Mouse (Mus musculus) MEL (cell line): ENCODE data around the gene Omg. TPM values are rescaled to one million over a fixed set of nuclear protein-coding genes. Genes with fewer than 3 reads are reported as not detected.

ENCODE experiments used
- DNase-seq: peaks from one replicate; pipeline ENCODE4 v3.0.0; 2011; ENCODE audit warnings: low read depth, low spot score
- H3K27ac ChIP-seq: 2 replicates; pipeline ENCODE4 v1.5.1; 2012; ENCODE audit warnings: low read depth, mild to moderate bottlenecking, control low read depth, low read length, moderate library complexity; ENCODE audit not compliant: control insufficient read depth
- H3K27me3 ChIP-seq, 2 experiments: fragments of 150-350 bp in 1 of 2; sonication (generic) in 1 of 2; 2 replicates each; pipeline ENCODE4 v1.6.1; 2012; ENCODE audit warnings: low read length in 2 of 2, mild to moderate bottlenecking in 2 of 2, improper control_type of control experiment in 1 of 2, moderate library complexity in 1 of 2; ENCODE audit not compliant: insufficient read depth in 2 of 2, control insufficient read depth in 1 of 2
- H3K36me3 ChIP-seq, 2 experiments: 2 replicates each; pipeline ENCODE4 v1.6.1; 2012 to 2014; ENCODE audit warnings: low read length in 2 of 2, improper control_type of control experiment in 1 of 2, inconsistent platforms in 1 of 2, mild to moderate bottlenecking in 1 of 2; ENCODE audit not compliant: insufficient read depth in 2 of 2, control insufficient read depth in 1 of 2
- H3K4me1 ChIP-seq, 2 experiments: fragments of 150-350 bp in 1 of 2; sonication (generic) in 1 of 2; 2 replicates each; pipeline ENCODE4 v1.6.1; 2012; ENCODE audit warnings: low read length in 2 of 2, improper control_type of control experiment in 1 of 2, mild to moderate bottlenecking in 1 of 2; ENCODE audit not compliant: insufficient read depth in 2 of 2, control insufficient read depth in 1 of 2
- H3K4me3 ChIP-seq, 2 experiments: fragments of 150-350 bp in 1 of 2; sonication (generic) in 1 of 2; 2 replicates each; pipeline ENCODE4 v1.5.1; 2012; ENCODE audit warnings: low read depth in 2 of 2, low read length in 2 of 2, mild to moderate bottlenecking in 2 of 2, moderate library complexity in 2 of 2, control low read depth in 1 of 2, improper control_type of control experiment in 1 of 2; ENCODE audit not compliant: control insufficient read depth in 1 of 2, insufficient read depth in 1 of 2
- H3K79me2 ChIP-seq: 2 replicates; pipeline ENCODE4 v1.6.1; 2012; ENCODE audit warnings: mild to moderate bottlenecking, low read length, moderate library complexity; ENCODE audit not compliant: control insufficient read depth, poor library complexity, insufficient read depth
- H3K9ac ChIP-seq: 2 replicates; pipeline ENCODE4 v1.6.1; 2012; ENCODE audit warnings: low read depth, mild to moderate bottlenecking, control low read depth, low read length, moderate library complexity; ENCODE audit not compliant: control insufficient read depth, poor library complexity, severe bottlenecking
- H3K9me3 ChIP-seq: fragments of 150-350 bp; sonication (generic); replicated peaks from 2 replicates; pipeline ENCODE4 v1.6.1; 2012; ENCODE audit warnings: mild to moderate bottlenecking, low read length, improper control_type of control experiment, moderate library complexity; ENCODE audit not compliant: insufficient read depth
- CHD1 ChIP-seq: IDR thresholded peaks from 2 replicates; pipeline ENCODE4 v1.6.1; 2012; ENCODE audit warnings: low read depth, mild to moderate bottlenecking, inconsistent platforms, low read length, improper control_type of control experiment
- CHD2 ChIP-seq: IDR thresholded peaks from 2 replicates; pipeline ENCODE4 v1.6.1; 2011; ENCODE audit warnings: low read length, improper control_type of control experiment
- E2F4 ChIP-seq: IDR thresholded peaks from 2 replicates; pipeline ENCODE4 v1.6.1; 2011; ENCODE audit warnings: low read depth, low read length, improper control_type of control experiment, borderline replicate concordance
- ELF1 ChIP-seq: IDR thresholded peaks from 2 replicates; pipeline ENCODE4 v1.6.1; 2014; ENCODE audit warnings: low read depth, mild to moderate bottlenecking, inconsistent platforms, low read length, improper control_type of control experiment, moderate library complexity
- ETS1 ChIP-seq: IDR thresholded peaks from 2 replicates; pipeline ENCODE4 v1.6.1; 2012; ENCODE audit warnings: low read depth, mild to moderate bottlenecking, inconsistent platforms, low read length, improper control_type of control experiment, moderate library complexity
- JUND ChIP-seq: IDR thresholded peaks from 2 replicates; pipeline ENCODE4 v1.6.1; 2011; ENCODE audit warnings: low read depth, mild to moderate bottlenecking, improper control_type of control experiment, low read length
- MAX ChIP-seq: IDR thresholded peaks from 2 replicates; pipeline ENCODE4 v1.6.1; 2011; ENCODE audit warnings: low read length, improper control_type of control experiment
- MAZ ChIP-seq: IDR thresholded peaks from 2 replicates; pipeline ENCODE4 v1.6.1; 2012; ENCODE audit warnings: low read depth, mild to moderate bottlenecking, inconsistent platforms, low read length, improper control_type of control experiment
- MEF2A ChIP-seq: IDR thresholded peaks from 2 replicates; pipeline ENCODE4 v1.6.1; 2014; ENCODE audit warnings: low read depth, mild to moderate bottlenecking, inconsistent platforms, low read length, improper control_type of control experiment; ENCODE audit not compliant: poor library complexity, insufficient replicate concordance, severe bottlenecking; ENCODE audit errors: extremely low read depth
- NELFE ChIP-seq: IDR thresholded peaks from 2 replicates; pipeline ENCODE4 v1.6.1; 2011; ENCODE audit warnings: low read depth, low read length, improper control_type of control experiment
- NRF1 ChIP-seq: IDR thresholded peaks from 2 replicates; pipeline ENCODE4 v1.6.1; 2014; ENCODE audit warnings: low read depth, mild to moderate bottlenecking, inconsistent platforms, low read length, improper control_type of control experiment, moderate library complexity; ENCODE audit not compliant: poor library complexity, insufficient read depth, severe bottlenecking
- POLR2AphosphoS5 ChIP-seq: IDR thresholded peaks from 2 replicates; pipeline ENCODE4 v1.6.1; 2012; ENCODE audit warnings: low read depth, borderline replicate concordance, mild to moderate bottlenecking, inconsistent platforms, low read length, moderate library complexity, mixed read lengths
- RAD21 ChIP-seq: IDR thresholded peaks from 2 replicates; pipeline ENCODE4 v1.6.1; 2011; ENCODE audit warnings: mild to moderate bottlenecking, low read depth, low read length, improper control_type of control experiment
- SIN3A ChIP-seq: IDR thresholded peaks from 2 replicates; pipeline ENCODE4 v1.6.1; 2012; ENCODE audit warnings: low read length, improper control_type of control experiment, inconsistent platforms
- SMC3 ChIP-seq: IDR thresholded peaks from 2 replicates; pipeline ENCODE4 v1.6.1; 2011; ENCODE audit warnings: low read depth, low read length, improper control_type of control experiment
- ZC3H11A ChIP-seq: IDR thresholded peaks from 2 replicates; pipeline ENCODE4 v1.6.1; 2012; ENCODE audit warnings: low read depth, mild to moderate bottlenecking, inconsistent platforms, low read length, improper control_type of control experiment
- ZKSCAN1 ChIP-seq: IDR thresholded peaks from 2 replicates; pipeline ENCODE4 v1.6.1; 2012; ENCODE audit warnings: low read depth, mild to moderate bottlenecking, inconsistent platforms, low read length, improper control_type of control experiment, moderate library complexity
- ZNF384 ChIP-seq: IDR thresholded peaks from 2 replicates; pipeline ENCODE4 v1.6.1; 2012; ENCODE audit warnings: low read depth, mild to moderate bottlenecking, inconsistent platforms, low read length, improper control_type of control experiment
- polyA plus RNA-seq, 2 experiments: library from polyadenylated mRNA; stranded (reverse) in 1 of 2; unstranded in 1 of 2; fragments of >175 nt in 1 of 2; fragments of >200 nt in 1 of 2; gene quantifications; 2 replicates each; pipeline versions ENCODE4 v1.2.1 to v1.2.4; 2012; ENCODE audit warnings: low replicate concordance in 2 of 2, low read depth in 1 of 2; ENCODE audit not compliant: insufficient read length in 2 of 2, insufficient read depth in 1 of 2, missing spikeins in 1 of 2
- total RNA-seq: library from RNA; depleted of rRNA; stranded (reverse); fragments of 300-350 nt; gene quantifications from 2 replicates; pipeline ENCODE4 v1.2.3, GENCODE M21; 2012

Gene Omg
- total and polyA plus RNA-seq, 3 experiments = 0.21 TPM; not detected in 2

DNA sequence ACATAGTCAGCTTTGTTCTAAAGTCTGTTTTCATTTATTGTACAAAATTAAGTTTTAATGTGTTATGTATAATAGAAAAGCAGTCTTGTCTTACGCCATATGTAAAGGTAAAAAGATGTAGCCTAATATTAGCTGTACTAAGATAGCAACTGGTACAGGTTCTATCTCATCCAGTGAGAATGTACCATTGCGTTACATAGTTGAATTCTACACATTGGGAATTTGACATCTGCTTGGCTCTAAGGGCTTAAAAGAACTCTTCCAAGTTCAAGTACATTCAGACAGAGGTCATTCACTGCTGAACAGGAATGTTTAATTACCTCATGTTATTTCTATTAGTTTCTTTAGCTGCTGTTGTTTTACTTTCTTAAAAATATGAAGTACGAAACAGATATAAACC, 22.7 kb upstream of the Omg start:
- H3K9ac ChIP-seq = peak overlapping the region; percentile 65
- peak; percentile 50 for TF ChIP-seq CHD1
- no peak for TF ChIP-seq NRF1
- TF ChIP-seq, all 39 proteins: peak for 1
- Histone ChIP-seq H3K27me3 (no peaks in the 10 kb centered on the region), H3K9me3 (no peaks in the 10 kb centered on the region), H3K27ac (peak overlapping the region; percentile 80), H3K36me3 (peaks cover 0 to 49% of the 10 kb centered on the region in 2 experiments; a peak in 2 of 4 replicates), H3K4me1 (peaks cover 28% of the 10 kb centered on the region in 2 experiments), H3K4me3 (peak overlapping the region; percentile 48 to 58), H3K79me2 (peaks cover 11% of the 10 kb centered on the region)
- no peak for DNase-seq

DNA sequence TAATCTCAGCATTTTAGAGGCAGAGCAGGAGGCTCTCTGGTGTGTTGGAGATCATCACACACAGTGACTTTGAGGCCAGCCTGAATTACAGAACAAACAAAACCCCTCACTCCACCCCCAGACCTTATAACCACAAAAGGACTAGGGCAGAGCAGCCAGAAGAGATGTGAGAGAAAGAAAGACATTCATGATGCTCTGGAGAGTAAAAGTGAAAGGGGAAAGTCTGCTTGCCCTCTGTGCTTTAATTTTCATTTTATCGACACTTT, 20.4 kb upstream of the Omg start:
- Histone ChIP-seq H3K9ac (peak overlapping the region; percentile 87), H3K27ac (peak overlapping the region; percentile 98), H3K27me3 (no peaks in the 10 kb centered on the region), H3K9me3 (no peaks in the 10 kb centered on the region), H3K4me1 (peaks cover 35 to 43% of the 10 kb centered on the region in 2 experiments), H3K36me3 (peaks cover 0 to 68% of the 10 kb centered on the region in 2 experiments; a peak in 2 of 4 replicates), H3K4me3 (peak overlapping the region; percentile 66 to 85), H3K79me2 (peaks cover 23% of the 10 kb centered on the region)
- TF ChIP-seq JUND (no peak), ELF1 (no peak), ZC3H11A (no peak), RAD21 (no peak), MAZ (no peak), SMC3 (no peak), POLR2AphosphoS5 (no peak), CHD2 (no peak), NELFE (no peak), ETS1 (no peak), SIN3A (no peak), MAX (no peak), MEF2A (no peak), ZKSCAN1 (no peak), E2F4 (no peak), ZNF384 (no peak)
- DNase-seq = no peak
